Mouse (Mus musculus): Measurements from ENCODE around the gene Wasf2. TPM values are rescaled to one million over a fixed set of nuclear protein-coding genes. Genes with fewer than 3 reads are reported as not detected.
A peak's percentile ranks its signal among the peaks of the same experiment; 100 is the strongest.

The Wasf2 gene
- polyA plus RNA-seq, 1 experiment from 2014 or later = 64.6 TPM

DNA sequence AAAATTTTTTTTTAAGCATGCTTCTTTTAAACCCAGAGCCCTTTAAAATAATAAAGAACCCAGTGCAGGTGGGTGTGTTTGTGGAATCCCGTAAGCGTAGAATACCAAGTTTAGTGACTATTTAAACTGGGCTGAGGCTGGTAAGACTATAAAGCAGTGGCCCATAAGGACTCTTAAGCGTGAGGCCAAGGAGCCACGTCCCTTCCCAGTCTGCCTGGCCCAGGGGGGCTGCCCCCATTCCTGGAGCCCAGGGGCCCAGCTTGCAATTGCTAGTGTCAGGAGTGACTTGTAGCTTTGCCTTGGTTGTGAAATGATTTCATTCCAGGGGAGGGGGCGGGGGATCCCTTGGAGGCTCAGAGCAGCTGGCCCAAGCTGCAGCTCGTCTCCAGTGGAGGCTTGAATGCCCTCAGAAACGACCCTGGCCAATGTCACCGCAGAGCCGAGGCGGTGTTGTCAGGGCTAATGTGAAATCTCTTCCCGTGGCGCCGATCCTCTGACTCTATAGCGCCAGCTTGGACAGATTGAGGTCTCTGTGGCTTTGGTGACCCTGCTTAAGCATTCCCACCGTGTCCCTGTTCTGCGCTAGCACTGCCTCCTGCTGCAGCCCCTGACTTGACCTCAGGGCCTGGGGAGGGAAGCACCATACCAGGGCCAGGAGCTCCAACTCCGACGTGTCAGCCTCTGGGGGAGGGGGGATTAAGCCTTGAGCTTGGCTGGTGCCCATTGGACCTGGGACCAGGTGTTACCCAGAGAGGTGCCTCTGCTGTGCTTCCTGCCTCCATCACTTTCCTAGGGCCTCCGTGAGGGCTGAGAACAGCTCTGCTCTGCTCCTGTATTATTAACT lies 68.3 kb downstream of the Wasf2 start:
- H3K4me2 ChIP-seq (replicated peaks; ENCODE audit: low read depth) = no peak overlapping the region
- no peak overlapping the region for H3K27ac ChIP-seq (ENCODE audit: low read depth, low read length)
- peaks cover 14% of the 10 kb centered on the region for H3K4me1 ChIP-seq (replicated peaks; ENCODE audit: control insufficient read depth, insufficient read depth, low read length)
- no peak overlapping the region for H3K9ac ChIP-seq (ENCODE audit: low read depth, low read length)
- no peaks in the 10 kb centered on the region for H3K9me3 ChIP-seq (ENCODE audit: control insufficient read depth)
- no peak overlapping the region for H3K4me3 ChIP-seq (ENCODE audit: low read depth, low read length)
- 49% methylated on average over 19 of the region's 19 CpGs for WGBS
- no peak for ATAC-seq
- no peak for TF ChIP-seq CTCF (IDR thresholded peaks at IDR 0.05; ENCODE audit: low read depth)
- H3K36me3 ChIP-seq (ENCODE audit: control insufficient read depth, insufficient read depth) = peaks cover 24% of the 10 kb centered on the region
- no peaks in the 10 kb centered on the region for H3K27me3 ChIP-seq (replicated peaks; ENCODE audit: control insufficient read depth, insufficient read depth, low read length)

DNA sequence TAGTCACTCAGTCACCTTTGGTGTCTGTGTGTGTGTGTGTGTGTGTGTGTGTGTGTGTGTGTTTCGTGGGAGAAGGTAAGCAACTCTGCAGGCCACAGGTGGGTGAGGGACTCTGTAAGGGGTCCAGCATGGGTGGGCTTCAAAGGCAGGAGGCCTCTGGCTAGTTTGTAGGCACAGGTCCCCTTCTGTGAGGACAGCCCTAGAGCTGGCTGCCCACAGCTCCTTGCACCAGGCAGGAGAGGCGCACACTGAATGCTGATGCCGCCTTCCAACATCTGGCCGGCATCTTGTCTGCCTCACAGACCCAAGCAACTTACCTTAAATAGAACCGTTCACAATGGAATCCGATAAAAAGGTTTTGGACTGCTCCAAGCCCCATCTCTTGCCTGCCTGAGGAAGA lies 69.4 kb downstream of the Wasf2 start:
- H3K4me2 ChIP-seq (replicated peaks; ENCODE audit: low read depth) = no peak overlapping the region
- no peak for ATAC-seq

DNA sequence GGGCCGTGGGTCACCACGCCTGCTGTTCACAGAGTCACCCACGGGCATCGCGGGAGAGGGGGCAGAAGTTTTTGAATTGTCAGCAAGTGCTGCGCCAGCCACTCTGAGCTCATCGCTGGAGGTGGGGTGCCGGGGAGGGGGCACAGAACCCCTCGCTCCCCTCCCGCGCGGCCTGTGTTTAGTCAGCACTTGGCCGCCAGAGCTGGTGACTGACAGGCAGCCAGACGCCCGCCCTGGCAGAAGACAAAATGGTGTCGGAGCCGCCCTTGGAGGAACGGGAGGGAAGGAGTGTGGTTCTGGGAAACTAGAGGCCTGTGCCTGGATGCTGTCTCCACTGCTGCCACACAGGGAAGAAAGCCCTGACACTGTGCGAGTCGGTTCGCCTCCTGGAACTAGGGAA lies 70.0 kb downstream of the Wasf2 start:
- peaks cover 14% of the 10 kb centered on the region for H3K4me1 ChIP-seq (replicated peaks; ENCODE audit: control insufficient read depth, insufficient read depth, low read length)
- no peak overlapping the region for H3K9ac ChIP-seq (ENCODE audit: low read depth, low read length)
- WGBS = 45% methylated on average over 21 of the region's 21 CpGs

More for the DNA sequence above, 69.4 kb downstream of the Wasf2 start:
- H3K36me3 ChIP-seq (ENCODE audit: control insufficient read depth, insufficient read depth) = peaks cover 12% of the 10 kb centered on the region
- H3K27me3 ChIP-seq (replicated peaks; ENCODE audit: control insufficient read depth, insufficient read depth, low read length) = no peaks in the 10 kb centered on the region
- 68% methylated on average over 6 of the region's 6 CpGs for WGBS
- H3K9me3 ChIP-seq (ENCODE audit: control insufficient read depth) = no peaks in the 10 kb centered on the region
- no peak overlapping the region for H3K9ac ChIP-seq (ENCODE audit: low read depth, low read length)
- TF ChIP-seq CTCF (IDR thresholded peaks at IDR 0.05; ENCODE audit: low read depth) = no peak
- H3K27ac ChIP-seq (ENCODE audit: low read depth, low read length) = peak overlapping the region; percentile 57; the same call in 1 of the 2 replicates
- H3K4me1 ChIP-seq (replicated peaks; ENCODE audit: control insufficient read depth, insufficient read depth, low read length) = peaks cover 14% of the 10 kb centered on the region
- H3K4me3 ChIP-seq (ENCODE audit: low read depth, low read length) = no peak overlapping the region

DNA sequence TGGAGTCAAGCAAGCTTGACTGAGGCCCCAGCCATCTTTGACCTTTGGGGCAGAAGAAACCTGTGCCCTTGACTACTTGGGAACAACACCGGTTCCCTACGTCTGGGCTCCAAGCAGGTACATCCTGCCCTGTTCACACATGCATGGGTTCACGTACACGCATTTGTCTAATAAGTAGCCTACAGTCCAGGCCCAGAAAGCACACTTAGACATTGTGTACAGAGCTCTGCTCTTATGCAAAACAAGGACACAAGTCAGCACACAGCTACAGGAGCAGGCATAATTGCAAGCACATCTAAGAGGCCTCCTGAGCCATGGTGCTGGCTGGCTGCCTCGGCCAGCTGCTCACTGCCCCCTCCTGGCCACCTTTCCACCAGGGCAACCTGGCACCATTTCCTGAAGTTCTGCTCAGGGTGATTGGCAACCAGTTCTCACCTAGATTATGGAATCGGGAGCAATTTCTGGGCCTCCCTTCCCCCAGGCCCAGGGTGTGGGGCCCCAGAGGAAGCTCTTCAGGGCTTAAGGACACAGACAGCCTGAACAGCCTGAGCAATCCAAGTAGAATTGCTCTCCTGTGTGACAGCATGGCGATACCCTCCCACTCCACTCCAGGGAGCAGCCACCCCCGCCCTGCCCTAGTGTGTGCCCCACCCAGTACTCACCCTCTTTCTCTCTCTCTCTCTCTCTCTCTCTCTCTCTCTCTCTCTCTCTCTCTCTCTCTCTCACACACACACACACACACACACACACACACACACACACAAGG lies 70.9 kb downstream of the Wasf2 start:
- Histone ChIP-seq H3K4me1 (replicated peaks; ENCODE audit: control insufficient read depth, insufficient read depth, low read length) (peaks cover 14% of the 10 kb centered on the region), H3K36me3 (ENCODE audit: control insufficient read depth, insufficient read depth) (peaks cover 3% of the 10 kb centered on the region), H3K4me2 (replicated peaks; ENCODE audit: low read depth) (peak overlapping the region; percentile 18), H3K9me3 (ENCODE audit: control insufficient read depth) (no peaks in the 10 kb centered on the region), H3K4me3 (ENCODE audit: low read depth, low read length) (no peak overlapping the region), H3K9ac (ENCODE audit: low read depth, low read length) (0 out of 2 replicates have a peak overlapping the region, but pooled peaks have one; percentile 1), H3K27me3 (replicated peaks; ENCODE audit: control insufficient read depth, insufficient read depth, low read length) (no peaks in the 10 kb centered on the region), H3K27ac (ENCODE audit: low read depth, low read length) (peak overlapping the region; percentile 57)
- peak; percentile 79 for ATAC-seq
- WGBS = 32% methylated on average over 8 of the region's 8 CpGs
- peak; percentile 90 for TF ChIP-seq CTCF (IDR thresholded peaks at IDR 0.05; ENCODE audit: low read depth)

More for the DNA sequence above, 70.0 kb downstream of the Wasf2 start:
- ATAC-seq = peak; percentile 2; the same call in 1 of the 2 replicates
- Histone ChIP-seq H3K4me3 (ENCODE audit: low read depth, low read length) (no peak overlapping the region), H3K27ac (ENCODE audit: low read depth, low read length) (peak overlapping the region; percentile 57; the same call in 1 of the 2 replicates), H3K36me3 (ENCODE audit: control insufficient read depth, insufficient read depth) (peaks cover 10% of the 10 kb centered on the region), H3K4me2 (replicated peaks; ENCODE audit: low read depth) (peak overlapping the region; percentile 13; the same call in 1 of the 2 replicates), H3K27me3 (replicated peaks; ENCODE audit: control insufficient read depth, insufficient read depth, low read length) (no peaks in the 10 kb centered on the region), H3K9me3 (ENCODE audit: control insufficient read depth) (no peaks in the 10 kb centered on the region)
- TF ChIP-seq CTCF (IDR thresholded peaks at IDR 0.05; ENCODE audit: low read depth) = no peak

DNA sequence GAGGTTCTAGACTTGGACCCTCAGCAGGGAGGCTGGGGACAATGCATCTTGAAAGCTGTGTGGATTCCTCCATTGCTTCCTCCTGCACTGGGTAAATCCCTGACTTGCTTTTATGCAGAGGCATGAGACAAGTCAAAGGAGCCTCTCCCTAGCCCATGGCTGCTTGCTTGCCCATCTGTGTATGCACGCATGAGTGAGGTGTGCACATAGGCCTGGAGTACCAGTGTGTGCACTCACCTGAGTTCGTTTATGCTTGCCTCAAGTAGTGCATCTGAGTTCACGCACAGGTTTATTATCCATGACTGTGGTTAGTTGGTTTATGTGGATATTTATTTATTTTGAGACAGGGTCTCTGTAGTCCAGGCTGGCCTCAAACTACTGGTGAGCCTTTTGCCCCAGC lies 71.9 kb downstream of the Wasf2 start:
- Histone ChIP-seq H3K4me2 (replicated peaks; ENCODE audit: low read depth) (no peak overlapping the region), H3K9me3 (ENCODE audit: control insufficient read depth) (no peaks in the 10 kb centered on the region), H3K4me3 (ENCODE audit: low read depth, low read length) (no peak overlapping the region), H3K9ac (ENCODE audit: low read depth, low read length) (no peak overlapping the region), H3K36me3 (ENCODE audit: control insufficient read depth, insufficient read depth) (no peaks in the 10 kb centered on the region; the same call in 1 of the 2 replicates), H3K4me1 (replicated peaks; ENCODE audit: control insufficient read depth, insufficient read depth, low read length) (peaks cover 14% of the 10 kb centered on the region), H3K27ac (ENCODE audit: low read depth, low read length) (no peak overlapping the region), H3K27me3 (replicated peaks; ENCODE audit: control insufficient read depth, insufficient read depth, low read length) (no peaks in the 10 kb centered on the region)
- no peak for TF ChIP-seq CTCF (IDR thresholded peaks at IDR 0.05; ENCODE audit: low read depth)
- WGBS = 94% methylated on average over 3 of the region's 3 CpGs
- no peak for ATAC-seq

DNA sequence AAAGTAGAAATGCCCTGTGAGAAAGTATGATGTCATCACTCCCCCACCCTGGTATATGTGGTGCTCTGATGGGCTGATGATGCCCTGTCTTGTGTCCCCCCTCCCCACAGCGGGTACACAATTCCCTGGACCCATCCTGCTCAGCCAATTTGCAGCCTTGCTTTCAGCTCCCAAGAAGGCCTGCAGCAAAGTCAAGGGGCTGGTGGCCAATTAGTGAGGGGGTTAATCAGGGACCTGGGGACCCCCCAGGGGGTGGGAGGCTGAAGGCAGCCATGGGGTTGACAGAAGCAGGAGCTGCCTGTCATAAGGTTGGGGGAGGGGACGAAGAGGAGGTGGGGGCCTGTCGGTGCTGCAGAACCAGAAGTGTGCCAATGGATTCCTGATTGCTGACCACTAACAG lies 73.3 kb downstream of the Wasf2 start:
- no peak for ATAC-seq

More for the DNA sequence above, 73.3 kb downstream of the Wasf2 start:
- H3K9me3 ChIP-seq (ENCODE audit: control insufficient read depth) = no peaks in the 10 kb centered on the region
- peaks cover 10% of the 10 kb centered on the region for H3K4me1 ChIP-seq (replicated peaks; ENCODE audit: control insufficient read depth, insufficient read depth, low read length)
- H3K4me3 ChIP-seq (ENCODE audit: low read depth, low read length) = no peak overlapping the region
- H3K4me2 ChIP-seq (replicated peaks; ENCODE audit: low read depth) = no peak overlapping the region
- no peak overlapping the region for H3K9ac ChIP-seq (ENCODE audit: low read depth, low read length)
- no peak for TF ChIP-seq CTCF (IDR thresholded peaks at IDR 0.05; ENCODE audit: low read depth)
- WGBS = 75% methylated on average over 3 of the region's 3 CpGs
- H3K27me3 ChIP-seq (replicated peaks; ENCODE audit: control insufficient read depth, insufficient read depth, low read length) = no peaks in the 10 kb centered on the region
- no peak overlapping the region for H3K27ac ChIP-seq (ENCODE audit: low read depth, low read length)
- no peaks in the 10 kb centered on the region for H3K36me3 ChIP-seq (ENCODE audit: control insufficient read depth, insufficient read depth)
